Mouse (Mus musculus): ENCODE data around the gene Prb1. TPM values are rescaled to one million over a fixed set of nuclear protein-coding genes. Genes with fewer than 3 reads are reported as not detected.
"Not testable (repeated sequence)": the region's sequence is repeated elsewhere in the genome, so short reads cannot be mapped to it uniquely, and the experiment has no call there.

Prb1 gene
- polyA plus RNA-seq (2015; fragmentation: Nextera tagmentation; extraction: Ambion mirVana), result not detected in 2 replicates

DNA sequence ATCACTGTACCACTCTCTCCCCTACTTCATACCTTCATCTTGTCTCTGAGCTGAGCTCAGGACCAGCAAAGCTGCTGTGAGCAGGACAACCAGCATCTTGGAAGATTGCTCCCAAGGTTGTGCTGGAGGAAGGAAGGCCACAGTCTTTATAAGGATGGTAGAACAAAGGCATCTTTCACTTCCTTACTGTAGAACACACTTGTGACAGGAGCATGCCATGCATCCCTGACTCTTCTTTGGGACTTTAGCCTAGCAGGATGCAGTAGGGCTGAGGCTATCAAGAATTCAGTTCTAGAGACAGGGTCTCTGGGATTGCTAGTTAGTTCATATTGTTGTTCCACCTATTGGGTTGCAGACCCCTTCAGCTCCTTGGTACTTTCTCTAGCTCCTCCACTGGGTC lies at the start of gene Prb1:
Gene Prb1, minus strand, starts transcription at position 101 of the 400 bp plus-strand sequence.
- H3K36me3 ChIP-seq; ATAC-seq; H3K4me2 ChIP-seq (replicated peaks); H3K9me3 ChIP-seq; H3K4me3 ChIP-seq (replicated peaks); H3K27ac ChIP-seq; H3K4me1 ChIP-seq (replicated peaks); H3K9ac ChIP-seq (replicated peaks); H3K27me3 ChIP-seq: not testable (repeated sequence)

Other genes starting within 250 kb of the Prb1 start
- not detected in 2 replicates for gene Prpmp5, start 104.2 kb upstream of the Prb1 start, polyA plus RNA-seq (2015; fragmentation: Nextera tagmentation; extraction: Ambion mirVana)
- not detected in 2 replicates for gene Gm8882, start 153.6 kb upstream of the Prb1 start, polyA plus RNA-seq (2015; fragmentation: Nextera tagmentation; extraction: Ambion mirVana)